Mouse (Mus musculus): ENCODE measurements around the gene Tnk2. TPM values are rescaled to one million over a fixed set of nuclear protein-coding genes. Genes with fewer than 3 reads are reported as not detected.

Gene Tnk2
- 10 to 100 TPM; 51.6 to 82.2 TPM for total RNA-seq (2021)
- long read RNA-seq, experiment 1, full-length matches to known transcripts, result 4 of 54 reads
- long read RNA-seq, experiment 1, partial matches to known transcripts, result 27 of 54 reads
- long read RNA-seq, experiment 1, other reads (novel, unspliced or antisense), result 23 of 54 reads
- long read RNA-seq, experiment 2, partial matches to known transcripts, result 26 of 41 reads
- long read RNA-seq, experiment 2, other reads (novel, unspliced or antisense), result 15 of 41 reads

DNA sequence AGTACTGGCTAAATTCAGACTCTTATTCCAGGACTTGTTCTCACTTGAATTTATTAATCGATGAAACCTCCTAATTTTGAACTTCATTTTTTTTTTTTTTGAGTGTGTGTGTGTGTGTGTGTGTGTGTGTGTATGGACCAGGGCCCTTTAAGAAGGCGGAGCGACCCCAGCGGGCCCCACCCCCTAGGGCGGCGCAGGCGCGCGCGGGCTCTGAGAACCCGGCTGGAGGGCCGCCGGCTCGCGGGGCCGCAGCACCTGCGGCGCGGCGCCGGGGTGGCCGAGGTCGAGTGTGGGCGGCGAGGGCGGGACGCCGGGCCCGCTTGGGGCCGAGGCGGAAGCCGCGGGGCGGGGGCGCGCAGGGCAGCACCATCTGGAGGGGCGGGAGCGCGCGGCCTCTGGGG lies at the start of gene Tnk2:
Gene Tnk2 (plus strand): TSS at position 214 of the 401 bp plus-strand sequence.
- peak; percentile 89 for DNase-seq

DNA sequence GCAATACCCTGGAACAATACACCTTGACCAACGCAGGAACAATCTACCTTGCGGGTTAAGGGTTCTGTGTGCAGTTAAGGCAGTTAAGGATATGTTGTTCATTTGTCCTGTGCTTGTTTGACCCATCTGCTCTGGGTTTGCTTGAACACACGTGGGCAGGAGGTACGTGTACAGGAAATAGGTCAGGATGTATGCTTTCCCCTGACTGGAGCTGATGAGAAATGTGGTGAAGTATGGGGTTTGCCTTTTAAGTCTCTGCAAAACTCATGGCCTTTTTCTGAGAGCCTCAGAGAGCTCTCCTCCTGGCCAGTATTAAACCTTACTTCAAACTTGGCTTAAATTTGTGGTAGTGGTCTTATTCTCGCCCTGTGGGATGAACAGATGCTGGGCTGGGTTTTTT lies 49.8 kb upstream of the Tnk2 start:
- no peak for DNase-seq

DNA sequence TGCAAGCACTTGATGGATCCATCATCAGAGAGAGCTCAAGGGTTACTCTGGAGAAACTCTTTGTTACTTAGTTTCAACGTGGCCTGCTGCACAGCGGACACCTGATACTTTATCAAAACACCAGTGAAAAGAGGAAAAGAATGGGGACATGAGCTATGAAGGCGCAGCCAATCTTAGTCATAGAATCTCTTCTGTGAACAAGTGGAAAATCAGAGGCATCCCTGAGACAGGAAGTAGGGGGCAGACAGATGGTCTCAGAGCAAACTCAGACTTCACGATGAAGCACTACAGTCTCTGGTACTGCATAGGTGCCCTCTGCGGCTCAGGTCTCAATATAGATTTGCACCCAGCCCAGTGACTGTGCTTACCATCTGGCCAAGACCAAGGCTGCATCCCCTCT lies 49.0 kb upstream of the Tnk2 start:
- no peak for DNase-seq

DNA sequence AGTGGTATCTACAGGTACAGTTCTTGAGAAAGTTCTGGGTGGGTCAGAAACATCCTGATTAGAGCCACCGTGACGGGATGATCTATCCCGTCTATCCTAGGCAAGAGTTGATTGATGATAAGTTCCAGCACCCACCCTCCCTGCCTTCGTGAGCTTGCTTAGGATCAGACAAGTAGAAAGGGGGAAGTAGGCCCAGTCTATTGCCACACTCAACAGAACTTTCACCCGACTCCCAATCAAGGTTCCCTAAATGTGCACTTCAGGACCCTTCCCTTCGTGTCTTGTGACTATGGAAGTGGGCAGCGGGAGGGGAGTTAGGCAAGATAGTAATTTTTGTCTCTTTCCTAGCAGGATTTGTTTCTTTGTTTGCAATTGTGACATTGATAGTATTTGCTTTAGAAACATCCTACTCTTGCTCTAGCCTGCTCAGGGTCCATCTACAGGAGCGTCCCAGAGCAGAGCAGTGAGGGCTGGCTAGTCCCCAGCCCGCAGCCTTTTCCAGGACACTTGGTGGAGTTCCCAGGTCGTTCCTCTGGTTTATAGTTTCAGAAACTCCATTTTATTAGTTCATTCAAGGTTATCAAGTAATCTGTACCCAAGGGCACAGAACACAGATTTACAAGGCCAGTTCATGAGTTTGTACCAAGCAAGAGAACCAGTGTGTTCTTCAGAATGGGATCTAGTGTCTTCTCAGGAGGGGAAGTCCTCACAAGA lies 48.4 kb upstream of the Tnk2 start:
- DNase-seq, result peak; percentile 23

DNA sequence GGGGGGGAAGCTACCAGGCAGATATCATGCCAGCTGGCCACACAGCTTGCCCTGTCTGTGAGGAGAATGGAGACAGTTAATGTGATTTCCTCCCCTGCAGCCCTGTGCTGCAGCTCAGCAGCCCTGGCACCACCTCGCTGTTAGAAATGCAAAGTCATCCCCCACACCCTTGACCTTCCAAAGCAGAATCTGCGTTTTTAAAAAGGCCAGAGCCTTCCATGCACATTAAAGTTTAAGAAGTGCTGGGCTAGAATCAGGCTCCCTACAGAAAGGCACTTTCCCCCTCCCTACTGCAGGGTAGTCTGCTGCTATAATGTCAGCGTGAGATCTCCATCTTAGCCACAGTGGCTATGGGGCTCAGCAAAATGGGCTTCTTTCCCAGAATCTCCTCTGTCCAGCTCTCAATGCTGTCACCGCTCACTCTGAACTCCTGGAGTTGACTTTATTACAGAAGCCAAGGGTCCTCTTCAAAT lies 45.7 kb upstream of the Tnk2 start:
- peak; percentile 10 for DNase-seq

DNA sequence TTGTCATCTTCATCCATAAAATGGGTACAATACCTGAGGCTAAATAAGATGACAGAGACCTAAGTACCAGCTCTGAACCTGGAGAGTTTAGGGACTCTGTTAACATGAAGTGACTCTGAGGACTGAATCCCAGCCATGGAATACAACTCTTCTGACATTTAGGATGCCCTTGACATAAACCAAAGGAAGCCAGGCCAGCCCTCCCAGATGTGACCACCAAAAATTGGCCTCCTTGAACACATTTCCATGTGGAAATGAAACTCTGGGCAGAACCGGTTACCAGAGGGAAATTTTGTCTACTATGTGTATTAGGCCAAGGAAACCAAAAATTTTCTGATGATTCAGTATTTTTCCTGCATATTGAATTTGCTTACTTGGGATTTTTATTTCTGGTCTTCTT lies 44.5 kb upstream of the Tnk2 start:
- no peak for DNase-seq

DNA sequence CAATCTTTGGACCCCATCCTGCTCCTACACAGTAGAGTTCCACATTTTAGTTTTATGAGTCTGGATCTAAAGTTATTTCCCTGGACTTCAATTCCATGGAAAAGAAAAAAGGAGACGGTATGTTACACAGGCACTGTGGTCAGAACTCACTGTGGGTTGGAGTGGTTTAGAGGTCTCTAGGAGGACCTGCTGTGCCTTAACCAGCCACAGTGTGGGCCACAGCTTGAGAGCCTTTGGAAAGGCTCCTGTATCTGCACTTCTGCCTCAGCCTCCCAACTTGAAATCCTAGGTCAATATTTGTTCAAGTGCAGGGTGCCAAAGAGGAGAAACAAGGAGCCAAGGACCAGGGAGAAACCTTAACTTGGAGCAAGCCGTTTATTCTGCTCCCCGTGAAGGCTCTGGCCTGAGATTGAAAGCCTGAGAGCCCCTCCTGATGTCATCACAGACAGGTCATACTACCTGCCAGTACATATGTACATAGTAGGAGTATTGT lies 41.4 kb upstream of the Tnk2 start:
- DNase-seq, result no peak

DNA sequence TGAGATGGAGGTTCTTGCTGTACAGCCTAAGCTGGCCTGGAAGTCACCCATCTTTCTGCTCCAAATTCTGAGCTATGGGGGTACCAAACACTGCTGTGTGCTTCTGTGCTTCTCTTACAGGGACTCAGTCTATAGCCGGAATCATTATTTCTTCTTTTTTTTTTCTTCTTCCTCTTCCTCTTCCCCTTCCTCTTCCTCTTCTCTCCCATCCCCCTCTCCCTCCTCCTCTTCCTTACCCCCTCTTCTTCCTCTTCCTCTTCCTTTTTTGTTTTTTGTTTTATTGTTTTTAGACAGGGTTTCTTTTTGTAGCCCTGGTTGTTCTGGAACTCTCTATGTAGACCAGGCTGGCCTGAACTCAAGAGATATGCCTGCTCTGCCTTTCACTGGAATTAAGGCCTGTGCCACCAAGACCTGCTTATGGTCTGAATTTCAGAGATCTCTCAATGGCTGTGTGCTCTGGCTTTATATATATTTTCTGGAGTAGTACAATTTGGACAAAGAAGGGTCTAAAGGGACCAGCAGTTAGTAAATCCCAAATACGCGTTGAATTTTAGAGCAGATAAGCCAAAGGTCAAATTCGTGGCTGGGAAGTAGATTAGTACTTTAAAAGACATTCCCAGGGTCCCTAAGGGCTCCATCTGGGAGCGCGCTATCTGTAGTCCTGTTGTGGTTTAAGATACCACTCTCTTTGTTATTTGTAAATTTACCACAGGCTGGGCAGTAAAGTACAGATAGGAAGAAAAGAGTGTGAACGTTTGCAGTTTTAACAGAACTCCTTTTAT lies 35.9 kb upstream of the Tnk2 start:
- DNase-seq, result no peak

DNA sequence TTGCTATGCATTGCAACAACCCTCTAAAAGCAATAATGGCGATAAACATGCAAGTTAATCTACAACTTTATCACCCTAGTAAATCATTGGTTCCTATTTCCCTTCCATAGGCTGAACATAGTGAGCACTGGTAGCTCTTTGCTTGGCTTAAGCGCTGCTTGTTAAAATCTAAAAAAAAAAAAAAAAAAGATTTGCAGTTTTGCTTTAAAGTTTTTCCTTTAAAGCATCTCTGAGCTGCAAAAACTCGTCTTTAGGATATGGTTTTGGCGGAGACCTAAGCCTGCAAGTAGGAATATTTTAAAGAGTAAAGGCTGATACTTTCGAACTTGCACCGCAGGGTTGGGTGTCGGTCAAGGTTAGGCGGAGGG lies 35.3 kb upstream of the Tnk2 start:
- no peak for DNase-seq

DNA sequence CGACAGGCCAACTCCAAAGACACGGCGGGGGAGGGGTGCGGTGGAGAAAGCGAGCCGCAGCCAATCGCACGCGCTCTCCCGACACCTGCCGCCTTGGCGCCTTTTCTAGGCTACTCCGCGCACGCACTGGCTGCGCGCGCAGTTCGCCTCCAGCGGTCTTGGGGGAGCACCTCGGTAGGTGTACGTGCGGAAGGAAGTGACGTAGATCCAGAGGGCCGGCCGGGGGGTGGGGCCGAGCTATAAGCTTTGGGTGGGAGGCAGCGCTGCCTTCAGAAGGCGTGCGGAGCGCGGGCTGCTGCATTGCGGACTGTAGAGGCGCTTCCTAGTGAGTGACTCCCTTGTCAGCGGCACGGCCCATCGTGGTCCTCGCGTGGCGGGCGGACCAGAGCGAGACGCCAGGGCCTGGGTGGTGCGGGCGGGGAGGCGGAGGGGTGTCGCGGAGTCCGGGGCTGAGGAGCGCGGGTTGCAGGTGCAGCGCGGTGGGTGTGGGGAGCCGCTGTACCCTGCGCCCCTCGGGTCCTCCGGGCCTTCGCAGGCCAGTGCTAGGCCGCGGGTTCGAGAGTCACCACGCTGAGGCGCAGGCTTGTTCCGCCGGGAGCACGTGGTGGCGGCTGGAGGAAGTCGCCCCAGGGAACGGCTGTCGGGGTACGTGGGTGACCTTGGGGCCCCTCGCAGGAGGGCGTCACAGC lies 34.8 kb upstream of the Tnk2 start, which contains the start of gene Tfrc:
Gene Tfrc (plus strand): TSS at position 209 of the 689 bp plus-strand sequence.
- peak; percentile 91 for DNase-seq

DNA sequence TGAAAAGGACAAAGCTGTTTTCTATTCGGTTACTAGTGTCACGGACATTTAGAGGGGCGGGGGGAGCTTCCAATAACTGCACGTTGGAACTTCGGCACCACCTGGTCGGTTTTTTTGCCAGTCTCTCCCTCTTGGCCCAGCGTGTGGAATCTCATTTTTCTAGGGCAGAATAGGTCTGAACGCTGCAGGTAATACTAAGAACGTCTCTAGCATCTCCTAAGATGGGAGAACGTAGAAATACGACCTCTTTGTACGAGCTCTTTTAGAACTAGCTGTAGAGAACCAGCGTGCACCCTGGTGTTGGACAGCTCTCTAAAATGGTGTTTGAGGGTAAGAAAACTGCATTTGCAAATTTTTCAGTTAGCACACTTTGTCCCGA lies 34.3 kb upstream of the Tnk2 start:
- DNase-seq, result no peak

DNA sequence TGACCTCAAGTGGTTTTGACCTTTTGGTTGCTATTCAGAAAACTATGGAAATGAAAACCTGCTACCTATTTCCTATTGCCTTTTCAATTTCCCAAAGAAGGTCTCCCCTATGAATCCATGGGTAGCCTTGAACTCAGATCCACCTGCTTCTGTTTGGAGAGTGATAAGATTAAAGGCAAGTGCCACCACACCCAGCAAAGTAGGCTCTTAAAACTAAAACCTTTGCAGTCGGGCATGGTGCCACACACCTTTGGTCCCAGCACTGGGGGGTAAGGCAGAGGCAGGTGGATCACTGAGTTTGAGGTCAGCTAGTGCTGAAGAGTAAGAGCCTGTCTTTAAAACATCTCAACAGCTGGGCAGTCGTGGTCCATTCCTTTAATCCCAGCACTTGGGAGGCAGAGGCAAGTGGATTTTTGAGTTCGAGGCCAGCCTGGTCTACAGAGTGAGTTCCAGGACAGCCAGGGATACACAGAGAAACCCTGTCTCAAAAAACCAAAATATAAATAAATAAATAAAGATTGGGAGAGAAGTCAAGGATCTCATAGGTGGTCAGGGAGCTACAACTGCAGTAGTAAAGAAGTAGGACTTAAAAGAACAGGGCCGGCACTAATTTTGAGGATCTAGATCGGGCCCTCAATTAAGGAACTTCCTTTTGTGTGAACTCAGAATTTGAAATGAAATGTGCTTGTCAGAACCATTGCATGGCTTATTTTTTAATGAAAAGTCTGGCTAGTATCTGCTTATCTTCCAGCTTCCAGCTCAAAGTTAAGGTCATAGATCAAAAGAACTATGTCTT lies 33.0 kb upstream of the Tnk2 start:
- no peak for DNase-seq

DNA sequence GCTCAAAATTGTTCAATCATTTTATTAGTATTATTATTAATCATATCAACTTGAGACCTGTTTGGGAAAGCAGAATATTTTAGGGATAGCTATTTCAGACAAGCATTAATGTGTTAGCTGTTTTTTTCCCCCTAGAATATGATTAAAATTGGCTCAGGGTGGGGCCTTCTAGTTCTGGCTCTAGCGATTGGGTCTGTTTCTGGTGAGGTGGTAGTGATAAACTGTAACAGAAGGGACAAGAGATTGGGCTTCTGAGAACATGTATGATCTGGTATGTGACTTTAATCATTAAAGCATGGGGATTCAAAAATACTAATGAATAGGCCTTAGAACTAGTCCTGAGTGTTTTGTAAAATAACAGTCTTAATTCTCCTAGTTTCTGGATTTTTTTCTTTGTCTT lies 31.6 kb upstream of the Tnk2 start:
- no peak for DNase-seq

DNA sequence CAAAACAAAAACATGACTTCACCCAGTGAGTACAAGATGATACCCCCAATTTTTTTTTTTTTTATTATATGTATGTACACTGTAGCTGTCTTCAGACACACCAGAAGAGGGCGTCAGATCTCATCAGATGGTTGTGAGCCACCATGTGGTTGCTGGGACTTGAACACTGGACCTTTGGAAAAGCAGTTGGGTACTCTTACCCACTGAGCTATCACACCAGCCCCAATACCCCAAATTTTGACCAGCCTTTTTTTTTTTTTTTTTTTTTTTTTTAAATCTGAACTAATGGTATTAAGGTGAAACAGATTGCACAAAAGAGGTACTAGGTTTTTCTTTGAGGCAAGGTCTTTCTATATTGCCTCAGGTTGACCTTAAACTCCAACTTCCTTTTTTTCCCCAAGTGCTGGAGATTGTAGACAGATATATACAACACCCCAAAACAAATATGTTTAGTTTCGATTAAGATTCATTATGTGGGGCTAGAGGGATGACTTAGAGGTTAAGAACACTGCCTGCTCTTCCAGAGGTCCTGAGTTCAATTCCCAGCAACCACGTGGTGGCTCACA lies 30.3 kb upstream of the Tnk2 start:
- no peak for DNase-seq

DNA sequence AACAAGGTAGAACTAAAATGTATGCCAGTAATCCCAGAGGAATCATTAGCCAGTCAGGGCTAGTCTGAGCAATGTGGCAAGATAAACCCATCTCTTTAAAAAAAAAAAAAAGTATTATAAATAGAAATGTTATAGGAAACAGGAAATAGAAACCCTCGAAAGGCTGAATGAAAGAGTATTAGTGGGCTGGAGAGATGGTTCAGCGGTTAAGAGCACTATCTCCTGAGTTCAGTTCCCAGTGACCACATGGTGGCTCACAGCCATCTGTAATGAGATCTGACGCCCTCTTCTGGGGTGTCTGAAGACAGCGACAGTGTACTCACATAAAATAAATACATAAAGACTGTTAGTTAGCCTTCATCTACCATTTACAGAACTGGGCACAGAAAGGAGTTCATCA lies 29.6 kb upstream of the Tnk2 start:
- no peak for DNase-seq

DNA sequence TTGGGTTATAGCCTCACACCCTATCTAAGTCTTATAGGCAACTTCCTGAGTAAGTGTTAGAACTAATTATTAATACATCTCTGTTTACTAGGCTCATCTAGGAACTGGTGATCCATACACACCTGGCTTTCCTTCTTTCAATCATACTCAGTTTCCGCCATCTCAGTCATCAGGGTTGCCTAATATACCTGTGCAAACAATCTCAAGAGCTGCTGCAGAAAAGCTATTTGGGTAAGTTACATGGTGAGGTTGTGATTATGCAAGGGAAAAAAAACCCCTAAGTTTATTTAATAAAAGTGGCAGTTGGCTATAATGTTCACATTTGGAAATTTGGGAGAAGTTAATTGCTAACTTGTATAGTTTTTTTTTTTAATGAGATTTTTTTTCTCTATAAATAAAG lies 24.7 kb upstream of the Tnk2 start:
- no peak for DNase-seq

DNA sequence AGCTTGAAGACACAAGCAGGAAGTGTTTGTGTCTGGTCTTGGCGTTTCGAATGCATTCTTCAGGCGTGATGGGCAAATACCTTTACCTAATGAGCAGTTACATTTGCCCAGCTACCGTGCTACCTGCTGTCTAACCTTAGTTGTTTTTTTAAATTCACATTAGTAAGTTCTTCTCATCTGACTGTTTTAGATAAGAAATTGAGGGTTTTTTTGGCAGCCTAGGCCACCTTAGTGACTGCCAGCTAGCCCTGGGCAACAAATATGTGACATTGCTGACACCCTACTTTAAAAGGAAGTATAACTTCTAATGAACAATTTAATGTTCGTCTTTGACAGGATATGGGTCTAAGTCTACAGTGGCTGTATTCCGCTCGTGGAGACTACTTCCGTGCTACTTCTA lies 15.5 kb upstream of the Tnk2 start:
- DNase-seq, result no peak

DNA sequence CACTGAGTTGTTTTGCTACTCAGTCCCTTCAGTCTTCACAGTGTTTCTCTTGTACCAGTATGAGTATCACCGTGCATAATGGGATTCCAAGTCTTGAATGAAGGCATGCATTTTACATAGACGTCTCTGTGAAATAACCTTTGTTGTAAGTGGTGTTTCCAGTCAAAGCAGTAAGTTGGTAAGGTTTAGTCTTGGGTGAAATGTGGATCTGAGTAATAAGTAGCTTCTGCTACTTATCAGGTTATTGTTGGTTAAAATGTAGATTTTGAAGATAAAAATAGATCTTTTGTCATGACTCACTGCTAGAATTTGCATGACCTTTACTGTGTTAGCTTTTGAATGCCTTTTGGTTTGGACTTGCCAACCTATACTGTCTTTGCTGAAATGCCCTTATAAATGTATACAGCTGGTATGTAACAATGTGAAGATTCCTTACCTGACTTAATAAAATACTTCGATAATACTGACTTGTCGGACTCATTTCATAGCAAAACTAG lies 11.3 kb upstream of the Tnk2 start:
- no peak for DNase-seq

DNA sequence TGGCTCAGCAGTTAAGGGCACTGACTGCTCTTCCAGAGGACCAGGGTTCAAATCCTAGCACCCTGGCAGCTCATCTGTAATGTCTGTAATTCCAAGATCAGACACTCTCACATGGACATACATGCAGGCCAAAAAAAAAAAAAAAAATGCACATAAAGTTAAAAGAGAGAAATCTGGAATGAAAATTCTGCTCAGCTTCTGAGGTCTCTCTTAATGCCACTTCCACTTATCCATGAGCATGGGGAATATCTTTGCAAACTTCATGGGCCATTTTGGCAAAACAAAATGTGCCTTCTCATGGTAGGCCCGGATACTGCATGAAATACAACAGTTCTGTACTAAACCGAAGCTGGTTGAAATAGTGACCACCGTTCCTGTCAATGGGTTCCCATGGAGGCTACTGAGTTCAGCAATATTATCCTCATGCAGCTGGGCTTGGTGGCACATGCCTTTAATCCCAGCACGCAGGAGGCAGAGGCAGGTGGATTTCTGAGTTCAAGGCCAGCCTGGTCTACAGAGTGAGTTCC lies 10.1 kb upstream of the Tnk2 start:
- no peak for DNase-seq

DNA sequence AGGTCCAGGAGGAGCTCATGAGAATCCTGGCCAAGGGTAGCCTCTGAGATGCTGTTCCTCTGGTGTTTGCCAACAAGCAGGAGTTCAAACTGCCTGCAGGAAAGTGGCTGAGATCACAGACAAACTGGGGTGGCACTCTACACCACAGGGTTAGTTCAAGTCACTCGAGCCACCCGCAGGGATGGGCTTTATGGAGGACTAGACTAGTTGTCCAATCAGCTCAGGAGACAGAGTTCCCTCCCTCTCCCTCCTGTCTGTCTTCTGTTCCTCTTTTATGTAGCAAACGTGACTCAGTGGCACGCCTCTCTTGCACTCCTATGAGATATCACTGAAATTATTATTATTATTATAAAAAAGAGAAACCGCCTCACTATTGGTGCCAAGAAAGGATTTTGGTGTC lies 9.5 kb upstream of the Tnk2 start:
- DNase-seq, result no peak

DNA sequence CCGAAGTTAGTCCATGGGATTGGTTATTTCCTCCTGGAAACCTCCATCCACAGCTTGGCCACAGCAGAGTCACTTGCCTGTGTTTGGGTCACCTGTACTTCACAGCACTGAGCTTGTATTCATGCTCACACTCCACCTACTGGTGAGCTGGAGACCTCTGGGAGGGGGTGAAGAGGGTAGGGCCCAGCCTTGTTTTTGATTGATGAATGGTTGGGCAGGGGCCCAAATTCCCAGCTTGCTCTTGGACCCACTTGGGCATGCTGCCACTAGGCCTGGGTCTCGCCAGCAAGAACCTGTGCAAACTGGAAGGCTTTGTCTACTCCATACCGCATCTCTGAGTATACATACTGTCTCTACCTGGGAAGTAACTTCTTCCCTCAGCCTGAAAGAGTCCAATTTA lies 8.4 kb upstream of the Tnk2 start:
- DNase-seq, result no peak
